Mouse (Mus musculus) heart, embryonic 15.5 days (tissue): ENCODE measurements around the gene Ube2h. TPM values are rescaled to one million over a fixed set of nuclear protein-coding genes. Genes with fewer than 3 reads are reported as not detected.

Experiments
- ATAC-seq: fragments of 200-750 bp; cut with Nextera tagmentation; replicated peaks from 2 replicates; pipeline ENCODE4 v1.8.0; 2017; ENCODE audit warnings: low read depth, moderate TSS enrichment; ENCODE audit not compliant: insufficient number of reproducible peaks, insufficient read depth, low FRiP score
- H3K27ac ChIP-seq: fragments of 300-500 bp; sonication (generic); 2 replicates; pipeline ENCODE4 v1.5.1; 2015; ENCODE audit warnings: mild to moderate bottlenecking, inconsistent platforms
- H3K27me3 ChIP-seq: fragments of 300-500 bp; sonication (generic); 2 replicates; pipeline ENCODE4 v1.6.1; 2015; ENCODE audit warnings: inconsistent platforms
- H3K36me3 ChIP-seq: fragments of 300-500 bp; sonication (generic); 2 replicates; pipeline ENCODE4 v1.6.1; 2015; ENCODE audit warnings: mild to moderate bottlenecking, inconsistent platforms
- H3K4me1 ChIP-seq: fragments of 300-500 bp; sonication (generic); replicated peaks from 2 replicates; pipeline ENCODE4 v1.6.1; 2015; ENCODE audit warnings: inconsistent platforms
- H3K4me2 ChIP-seq: fragments of 300-500 bp; sonication (generic); 2 replicates; pipeline ENCODE4 v1.6.1; 2015; ENCODE audit warnings: inconsistent platforms, mild to moderate bottlenecking, moderate library complexity
- H3K4me3 ChIP-seq: fragments of 300-500 bp; sonication (generic); 2 replicates; pipeline ENCODE4 v1.5.1; 2015; ENCODE audit warnings: mild to moderate bottlenecking, inconsistent platforms
- H3K9ac ChIP-seq: fragments of 300-500 bp; sonication (generic); 2 replicates; pipeline ENCODE4 v1.6.1; 2015; ENCODE audit warnings: mild to moderate bottlenecking, inconsistent platforms
- H3K9me3 ChIP-seq: fragments of 300-500 bp; sonication (generic); replicated peaks from 2 replicates; pipeline ENCODE4 v1.6.1; 2016; ENCODE audit warnings: inconsistent platforms
- WGBS: fragments of 180-500 bp; shearing (Covaris S2); methylation state at CpG from one replicate; pipeline ENCODE4 v1.1.7; 2015; ENCODE audit warnings: mixed read lengths; 5-methylcytosine and 5-hydroxymethylcytosine counted together
- polyA plus RNA-seq: library from polyadenylated mRNA; unstranded; fragments of >200 nt; fragmentation: Nextera tagmentation; extraction: Ambion mirVana; gene quantifications from 2 replicates; pipeline ENCODE4 v1.2.1, GENCODE M21; 2015

The Ube2h gene
- polyA plus RNA-seq, 1 experiment from 2014 or later, result 40.9 TPM

GRCm38 (mm10) chr6:30272338-30272905 lies 31.9 kb downstream of the Ube2h start:
- Histone ChIP-seq H3K27me3 (no peaks in the 10 kb centered on the region), H3K4me1 (peaks cover 41% of the 10 kb centered on the region), H3K9ac (no peak overlapping the region), H3K27ac (no peak overlapping the region), H3K36me3 (peaks cover 24% of the 10 kb centered on the region), H3K4me2 (no peak overlapping the region), H3K4me3 (no peak overlapping the region), H3K9me3 (no peaks in the 10 kb centered on the region)
- 89% methylated on average over 11 of the region's 11 CpGs for WGBS
- no peak for ATAC-seq

DNA sequence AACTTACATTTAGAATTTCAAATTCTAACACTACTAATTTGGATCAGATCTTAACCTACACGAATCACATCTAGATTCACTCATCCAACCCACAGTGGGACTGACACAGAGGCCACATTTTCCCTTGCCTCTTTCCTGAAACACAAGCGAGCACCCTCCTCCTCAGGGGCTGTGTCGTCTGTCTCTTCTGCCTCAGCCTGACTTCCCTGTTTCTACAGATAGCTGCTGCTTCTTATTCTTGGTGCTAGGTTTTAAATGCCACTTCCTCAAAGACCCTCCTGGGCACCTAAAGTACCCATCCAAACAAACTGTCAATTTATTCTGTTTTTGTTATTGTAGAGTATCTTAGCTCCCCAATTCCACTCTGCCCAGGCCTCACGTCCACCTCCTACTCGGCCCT lies 34.5 kb downstream of the Ube2h start:
- no peak overlapping the region for H3K4me3 ChIP-seq
- no peak overlapping the region for H3K4me2 ChIP-seq
- H3K27me3 ChIP-seq, result no peaks in the 10 kb centered on the region
- no peak overlapping the region for H3K27ac ChIP-seq
- H3K9ac ChIP-seq, result no peak overlapping the region
- WGBS, result 62% methylated on average over 5 of the region's 5 CpGs
- ATAC-seq, result no peak
- H3K36me3 ChIP-seq, result peaks cover 31% of the 10 kb centered on the region; the same call in 1 of the 2 replicates
- no peaks in the 10 kb centered on the region for H3K9me3 ChIP-seq
- H3K4me1 ChIP-seq, result peaks cover 21% of the 10 kb centered on the region

- no peaks in the 10 kb centered on the region for H3K9me3 ChIP-seq
- ATAC-seq, result no peak
- H3K36me3 ChIP-seq, result peaks cover 31% of the 10 kb centered on the region; the same call in 1 of the 2 replicates
- no peaks in the 10 kb centered on the region for H3K27me3 ChIP-seq
- H3K27ac ChIP-seq, result no peak overlapping the region
- 72% methylated on average over 7 of the region's 7 CpGs for WGBS
- H3K9ac ChIP-seq, result no peak overlapping the region
- no peak overlapping the region for H3K4me2 ChIP-seq
- no peak overlapping the region for H3K4me3 ChIP-seq
- H3K4me1 ChIP-seq, result peaks cover 26% of the 10 kb centered on the region
Measured at GRCm38 (mm10) chr6:30267486-30267885, 36.9 kb downstream of the Ube2h start.

DNA sequence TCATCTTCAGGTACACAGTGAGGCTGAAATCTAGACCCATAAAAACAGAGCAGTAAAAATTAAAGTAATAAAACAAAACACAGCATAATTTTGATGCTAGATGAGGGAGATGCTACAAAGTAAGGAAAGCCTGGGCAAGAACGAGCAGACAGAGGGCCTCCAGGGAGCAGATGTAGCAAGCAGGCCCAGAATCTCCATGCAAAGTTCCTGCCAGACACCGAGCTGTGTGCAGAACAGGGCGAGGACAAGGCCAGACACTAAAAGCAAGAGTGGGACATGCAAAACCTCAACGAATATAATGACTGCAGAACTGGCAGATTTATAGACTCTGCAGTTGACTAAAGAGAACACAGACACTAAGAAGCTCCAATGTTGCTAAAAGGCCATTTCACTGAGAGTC lies 38.9 kb downstream of the Ube2h start:
- Histone ChIP-seq H3K4me1 (peaks cover 35% of the 10 kb centered on the region), H3K36me3 (peaks cover 35% of the 10 kb centered on the region; the same call in 1 of the 2 replicates), H3K9me3 (no peaks in the 10 kb centered on the region), H3K4me3 (no peak overlapping the region), H3K4me2 (no peak overlapping the region), H3K9ac (no peak overlapping the region), H3K27me3 (no peaks in the 10 kb centered on the region), H3K27ac (no peak overlapping the region)
- 85% methylated on average over 4 of the region's 4 CpGs for WGBS
- ATAC-seq, result no peak

- Histone ChIP-seq H3K27ac (peak overlapping the region; percentile 56), H3K27me3 (no peaks in the 10 kb centered on the region), H3K36me3 (peaks cover 36% of the 10 kb centered on the region), H3K9ac (no peak overlapping the region), H3K4me2 (no peak overlapping the region), H3K9me3 (no peaks in the 10 kb centered on the region), H3K4me1 (peaks cover 29% of the 10 kb centered on the region), H3K4me3 (no peak overlapping the region)
- ATAC-seq, result no peak
- WGBS, result 31% methylated on average over 4 of the region's 4 CpGs
Measured at GRCm38 (mm10) chr6:30263053-30263452, 41.3 kb downstream of the Ube2h start.

- Histone ChIP-seq H3K9ac (no peak overlapping the region), H3K4me3 (no peak overlapping the region), H3K36me3 (peaks cover 26% of the 10 kb centered on the region), H3K4me2 (no peak overlapping the region), H3K27me3 (no peaks in the 10 kb centered on the region), H3K27ac (no peak overlapping the region), H3K4me1 (peaks cover 28% of the 10 kb centered on the region), H3K9me3 (no peaks in the 10 kb centered on the region)
- 86% methylated on average over 6 of the region's 6 CpGs for WGBS
- ATAC-seq, result no peak
Measured at GRCm38 (mm10) chr6:30259271-30259670, 45.1 kb downstream of the Ube2h start.

- Histone ChIP-seq H3K4me1 (peaks cover 22% of the 10 kb centered on the region), H3K27me3 (no peaks in the 10 kb centered on the region), H3K9me3 (no peaks in the 10 kb centered on the region), H3K9ac (no peak overlapping the region), H3K4me3 (no peak overlapping the region), H3K36me3 (peaks cover 26% of the 10 kb centered on the region), H3K27ac (no peak overlapping the region), H3K4me2 (no peak overlapping the region)
- WGBS, result 88% methylated on average over 1 of the region's 1 CpGs
- ATAC-seq, result no peak
Measured at GRCm38 (mm10) chr6:30257962-30258361, 46.4 kb downstream of the Ube2h start.

- Histone ChIP-seq H3K36me3 (peaks cover 32% of the 10 kb centered on the region), H3K4me2 (no peak overlapping the region), H3K9ac (no peak overlapping the region), H3K4me3 (no peak overlapping the region), H3K27ac (no peak overlapping the region), H3K4me1 (peaks cover 9% of the 10 kb centered on the region), H3K9me3 (no peaks in the 10 kb centered on the region), H3K27me3 (no peaks in the 10 kb centered on the region)
- ATAC-seq, result no peak
- 84% methylated on average over 1 of the region's 1 CpGs for WGBS
Measured at GRCm38 (mm10) chr6:30255846-30256245, 48.5 kb downstream of the Ube2h start.

- ATAC-seq, result 0 out of 2 replicates have a peak, but pooled peaks have one; percentile 22
- no peak overlapping the region for H3K4me2 ChIP-seq
- H3K27me3 ChIP-seq, result no peaks in the 10 kb centered on the region
- H3K27ac ChIP-seq, result 0 out of 2 replicates have a peak overlapping the region, but pooled peaks have one; percentile 21
- WGBS, result 69% methylated on average over 5 of the region's 5 CpGs
- H3K9ac ChIP-seq, result no peak overlapping the region
- no peaks in the 10 kb centered on the region for H3K9me3 ChIP-seq
- no peak overlapping the region for H3K4me3 ChIP-seq
- peaks cover 12% of the 10 kb centered on the region for H3K36me3 ChIP-seq
- H3K4me1 ChIP-seq, result peaks cover 9% of the 10 kb centered on the region
Measured at GRCm38 (mm10) chr6:30252271-30253010, 51.9 kb downstream of the Ube2h start.

GRCm38 (mm10) chr6:30248708-30249107 lies 55.6 kb downstream of the Ube2h start:
- Histone ChIP-seq H3K36me3 (peaks cover 12% of the 10 kb centered on the region; the same call in 1 of the 2 replicates), H3K4me3 (no peak overlapping the region), H3K27ac (peak overlapping the region; percentile 28), H3K27me3 (no peaks in the 10 kb centered on the region), H3K4me1 (peaks cover 22% of the 10 kb centered on the region), H3K9ac (no peak overlapping the region), H3K9me3 (no peaks in the 10 kb centered on the region), H3K4me2 (no peak overlapping the region)
- WGBS, result 71% methylated on average over 3 of the region's 3 CpGs
- no peak for ATAC-seq

- Histone ChIP-seq H3K9me3 (no peaks in the 10 kb centered on the region), H3K4me1 (peaks cover 17% of the 10 kb centered on the region), H3K27me3 (no peaks in the 10 kb centered on the region), H3K9ac (no peak overlapping the region), H3K27ac (no peak overlapping the region), H3K4me2 (no peak overlapping the region), H3K36me3 (no peaks in the 10 kb centered on the region), H3K4me3 (no peak overlapping the region)
- ATAC-seq, result no peak
- 58% methylated on average over 5 of the region's 5 CpGs for WGBS
Measured at GRCm38 (mm10) chr6:30245940-30246339, 58.4 kb downstream of the Ube2h start.

DNA sequence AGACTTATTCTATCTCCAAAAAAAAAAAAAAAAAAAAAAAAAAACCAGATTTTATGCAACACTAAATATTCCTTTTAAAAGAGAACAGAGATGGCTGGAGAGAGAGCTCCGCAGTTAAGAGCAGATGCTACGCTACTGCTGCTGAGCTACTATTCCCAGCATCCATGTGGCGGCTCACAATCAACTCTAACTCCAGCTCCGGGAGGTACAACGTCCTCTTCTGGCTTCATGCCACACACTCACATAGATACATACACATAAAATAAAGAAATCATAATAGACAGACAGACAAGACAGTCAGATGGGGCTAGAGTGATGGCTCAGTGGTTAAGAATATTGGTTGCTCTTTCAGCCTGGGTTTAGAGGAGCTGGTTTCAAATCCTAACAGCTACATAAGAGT lies 58.9 kb downstream of the Ube2h start:
- H3K9me3 ChIP-seq, result no peaks in the 10 kb centered on the region
- no peak for ATAC-seq
- H3K4me1 ChIP-seq, result peaks cover 17% of the 10 kb centered on the region
- 67% methylated on average over 5 of the region's 5 CpGs for WGBS
- no peaks in the 10 kb centered on the region for H3K27me3 ChIP-seq
- H3K4me2 ChIP-seq, result no peak overlapping the region
- no peaks in the 10 kb centered on the region for H3K36me3 ChIP-seq
- H3K27ac ChIP-seq, result no peak overlapping the region
- no peak overlapping the region for H3K4me3 ChIP-seq
- H3K9ac ChIP-seq, result no peak overlapping the region
